In genomic region chr1:86532362-86533051, GRCm38 (mm10) we compare ENCODE assay signal across 7 mouse cellular contexts. TPM values are rescaled to one million over a fixed set of nuclear protein-coding genes. Genes with fewer than 3 reads are reported as not detected.
A peak's percentile ranks its signal among the peaks of the same experiment; 100 is the strongest.
DNase-seq lines count a peak whose midpoint lies in the region; ATAC-seq lines count a peak whose summit lies in the region.

No protein-coding gene starts in this region.

- no peak overlapping the region for H3K9ac ChIP-seq in embryonic facial prominence, embryonic 11.5 days (replicated peaks; ENCODE audit: low read length)
- no peak overlapping the region for H3K9ac ChIP-seq in limb, embryonic 11.5 days (ENCODE audit: low read length)
- no peak overlapping the region; the same call in 1 of the 2 replicates for H3K9ac ChIP-seq in midbrain, embryonic 14.5 days (replicated peaks; ENCODE audit: low read length)

- peak; percentile 97 for DNase-seq in adrenal gland, postnatal 14 days
- peak; percentile 97 for DNase-seq in embryonic facial prominence, embryonic 11.5 days (ENCODE audit: low spot score)
- DNase-seq in heart, adult 18-20 months, result peak; percentile 92 to 99
- peak; percentile 94 for DNase-seq in kidney, adult 18-20 months
- peak; percentile 98 for DNase-seq in limb, embryonic 11.5 days (ENCODE audit: low spot score)
- DNase-seq in midbrain, embryonic 14.5 days, result peak; percentile 98
- DNase-seq in spleen, adult 12 weeks (ENCODE audit: low spot score), result peak; percentile 91

- WGBS in embryonic facial prominence, embryonic 11.5 days, result 24% methylated on average over 11 of the region's 11 CpGs
- WGBS in limb, embryonic 11.5 days, result 25% methylated on average over 11 of the region's 11 CpGs
- 24% methylated on average over 11 of the region's 11 CpGs for WGBS in midbrain, embryonic 14.5 days

- no peaks in the 10 kb centered on the region for H3K27me3 ChIP-seq in embryonic facial prominence, embryonic 11.5 days (ENCODE audit: control insufficient read depth, insufficient read depth, low read length)
- no peaks in the 10 kb centered on the region for H3K27me3 ChIP-seq in limb, embryonic 11.5 days (ENCODE audit: control insufficient read depth, insufficient read depth, low read length)
- H3K27me3 ChIP-seq in midbrain, embryonic 14.5 days (ENCODE audit: control insufficient read depth, insufficient read depth, low read length), result no peaks in the 10 kb centered on the region

- peaks cover 15% of the 10 kb centered on the region for H3K36me3 ChIP-seq in embryonic facial prominence, embryonic 11.5 days (replicated peaks; ENCODE audit: control insufficient read depth, insufficient read depth, low read depth, low read length)
- H3K36me3 ChIP-seq in limb, embryonic 11.5 days (ENCODE audit: control insufficient read depth, insufficient read depth, low read length), result peaks cover 25% of the 10 kb centered on the region; the same call in 1 of the 2 replicates
- H3K36me3 ChIP-seq in midbrain, embryonic 14.5 days (ENCODE audit: control insufficient read depth, insufficient read depth, low read length), result peaks cover 33% of the 10 kb centered on the region

- no peaks in the 10 kb centered on the region for H3K9me3 ChIP-seq in embryonic facial prominence, embryonic 11.5 days (replicated peaks; ENCODE audit: control insufficient read depth, low read length)
- H3K9me3 ChIP-seq in limb, embryonic 11.5 days (ENCODE audit: control insufficient read depth, low read length), result no peaks in the 10 kb centered on the region
- H3K9me3 ChIP-seq in midbrain, embryonic 14.5 days (ENCODE audit: control insufficient read depth, low read length), result no peaks in the 10 kb centered on the region

- peaks cover 6% of the 10 kb centered on the region for H3K4me1 ChIP-seq in embryonic facial prominence, embryonic 11.5 days (ENCODE audit: control insufficient read depth, insufficient read depth, low read length)
- H3K4me1 ChIP-seq in limb, embryonic 11.5 days (ENCODE audit: control insufficient read depth, insufficient read depth, low read length), result peaks cover 14% of the 10 kb centered on the region; the same call in 1 of the 2 replicates
- H3K4me1 ChIP-seq in midbrain, embryonic 14.5 days (ENCODE audit: control insufficient read depth, insufficient read depth, low read length), result peaks cover 25% of the 10 kb centered on the region

- peak; percentile 45 for ATAC-seq in embryonic facial prominence, embryonic 11.5 days (replicated peaks; ENCODE audit: insufficient number of reproducible peaks, low FRiP score, low TSS enrichment, low read depth)
- peak; percentile 33 for ATAC-seq in limb, embryonic 11.5 days (ENCODE audit: insufficient number of reproducible peaks, low FRiP score, low TSS enrichment, low read depth)
- ATAC-seq in midbrain, embryonic 14.5 days (ENCODE audit: low FRiP score, low TSS enrichment), result peak; percentile 60

- H3K4me3 ChIP-seq in embryonic facial prominence, embryonic 11.5 days (ENCODE audit: low read depth, low read length), result 0 out of 2 replicates have a peak overlapping the region, but pooled peaks have one; percentile 1
- no peak overlapping the region for H3K4me3 ChIP-seq in limb, embryonic 11.5 days (ENCODE audit: low read depth, low read length)
- H3K4me3 ChIP-seq in midbrain, embryonic 14.5 days (replicated peaks; ENCODE audit: low read depth, low read length), result peak overlapping the region; percentile 18; the same call in 1 of the 2 replicates

- peak overlapping the region; percentile 2; the same call in 1 of the 2 replicates for H3K4me2 ChIP-seq in embryonic facial prominence, embryonic 11.5 days (ENCODE audit: low read depth, low read length)
- H3K4me2 ChIP-seq in limb, embryonic 11.5 days (ENCODE audit: low read depth, severe bottlenecking), result peak overlapping the region; percentile 7; the same call in 1 of the 2 replicates
- peak overlapping the region; percentile 27 for H3K4me2 ChIP-seq in midbrain, embryonic 14.5 days (ENCODE audit: low read length)

- H3K27ac ChIP-seq in embryonic facial prominence, embryonic 11.5 days (replicated peaks; ENCODE audit: low read depth, low read length), result no peak overlapping the region
- no peak overlapping the region for H3K27ac ChIP-seq in limb, embryonic 11.5 days (replicated peaks; ENCODE audit: low read depth, low read length)
- peak overlapping the region; percentile 69 for H3K27ac ChIP-seq in midbrain, embryonic 14.5 days (replicated peaks; ENCODE audit: low read depth, low read length)

RNA-seq across cellular contexts. Expression of gene Ptma, which starts 6.0 kb away (rescaled TPM):
- 806 and 848 TPM in 2 replicates for total RNA-seq in adrenal gland, postnatal 14 days (2021)
- 4,004 and 4,291 TPM in 2 replicates for polyA plus RNA-seq in embryonic facial prominence, embryonic 11.5 days (2014; fragmentation: Nextera tagmentation; extraction: Ambion mirVana)
- 100 to 1,000 TPM; 212 TPM for total RNA-seq in heart, adult 18-20 months (2021)
- polyA plus RNA-seq in limb, embryonic 11.5 days (2014; fragmentation: Nextera tagmentation; extraction: Ambion mirVana), result 4,370 and 4,506 TPM in 2 replicates
- polyA plus RNA-seq in midbrain, embryonic 14.5 days (2014; fragmentation: Nextera tagmentation; extraction: Ambion mirVana), result 2,168 and 2,208 TPM in 2 replicates

RNA-seq across cellular contexts. Expression of gene Pde6d, which starts 49.9 kb away (rescaled TPM):
- total RNA-seq in adrenal gland, postnatal 14 days (2021), result 28.8 and 30.3 TPM in 2 replicates
- polyA plus RNA-seq in embryonic facial prominence, embryonic 11.5 days (2014; fragmentation: Nextera tagmentation; extraction: Ambion mirVana), result 85.4 and 88.4 TPM in 2 replicates
- total RNA-seq in heart, adult 18-20 months (2021), result 10 to 100 TPM; 45.0 to 49.5 TPM
- polyA plus RNA-seq in limb, embryonic 11.5 days (2014; fragmentation: Nextera tagmentation; extraction: Ambion mirVana), result 76.7 and 81.6 TPM in 2 replicates
- polyA plus RNA-seq in midbrain, embryonic 14.5 days (2014; fragmentation: Nextera tagmentation; extraction: Ambion mirVana), result 89.1 and 99.2 TPM in 2 replicates

RNA-seq across cellular contexts. Expression of gene Cops7b, which starts 50.2 kb away (rescaled TPM):
- 13.7 and 13.8 TPM in 2 replicates for total RNA-seq in adrenal gland, postnatal 14 days (2021)
- 56.5 and 58.8 TPM in 2 replicates for polyA plus RNA-seq in embryonic facial prominence, embryonic 11.5 days (2014; fragmentation: Nextera tagmentation; extraction: Ambion mirVana)
- total RNA-seq in heart, adult 18-20 months (2021), result 10 to 100 TPM in 1 of 2 experiments, 1 to 10 TPM in 1; 8.8 to 10.5 TPM
- polyA plus RNA-seq in limb, embryonic 11.5 days (2014; fragmentation: Nextera tagmentation; extraction: Ambion mirVana), result 57.8 and 61.6 TPM in 2 replicates
- 55.6 and 56.7 TPM in 2 replicates for polyA plus RNA-seq in midbrain, embryonic 14.5 days (2014; fragmentation: Nextera tagmentation; extraction: Ambion mirVana)
